Mouse (Mus musculus) liver, embryonic 14.5 days (tissue): Measurements from ENCODE around the gene Plg.

Experiments used
- CTCF ChIP-seq: IDR thresholded peaks from 2 replicates; pipeline ENCODE4 v1.5.1; 2016; ENCODE audit warnings: antibody characterized with exemption, low read depth, control low read depth
- EP300 ChIP-seq: IDR thresholded peaks from 2 replicates; pipeline ENCODE4 v1.6.1; 2016; ENCODE audit warnings: antibody characterized with exemption, low read depth

- no peak for TF ChIP-seq CTCF
- TF ChIP-seq EP300, result no peak
Observed at GRCm38 (mm10) chr17:12337156-12337555, 41.3 kb upstream of the Plg start.
